Mouse (Mus musculus) bone marrow, adult 2 months (tissue): ENCODE measurements around the gene Map2k1. TPM values are rescaled to one million over a fixed set of nuclear protein-coding genes. Genes with fewer than 3 reads are reported as not detected.
"Not testable (repeated sequence)": the region's sequence is repeated elsewhere in the genome, so short reads cannot be mapped to it uniquely, and the experiment has no call there.

Source experiments
- H3K27ac ChIP-seq: fragments of 200-500 bp; 2 replicates; pipeline ENCODE4 v1.5.1; 2012; ENCODE audit warnings: low read depth, mild to moderate bottlenecking, control low read depth, inconsistent platforms, low read length; ENCODE audit not compliant: control insufficient read depth, poor library complexity, insufficient read depth
- H3K4me1 ChIP-seq: fragments of 200-500 bp; 2 replicates; pipeline ENCODE4 v1.6.1; 2011; ENCODE audit warnings: low read length; ENCODE audit not compliant: control insufficient read depth, insufficient read depth
- H3K4me3 ChIP-seq: fragments of 200-500 bp; replicated peaks from 2 replicates; pipeline ENCODE3; 2011; ENCODE audit warnings: mild to moderate bottlenecking, low read depth, low read length, control low read depth; ENCODE audit not compliant: control insufficient read depth
- CTCF ChIP-seq: fragments of 200-500 bp; IDR thresholded peaks from 2 replicates; pipeline ENCODE4 v1.5.1; 2011; ENCODE audit warnings: low read length, control low read depth; ENCODE audit not compliant: control insufficient read depth, insufficient read depth
- POLR2A ChIP-seq: fragments of 200-500 bp; IDR thresholded peaks from 2 replicates; pipeline ENCODE4 v1.6.1; 2011; ENCODE audit warnings: low read depth, mild to moderate bottlenecking, control low read depth, low read length, borderline replicate concordance; ENCODE audit not compliant: control insufficient read depth
- WGBS: fragments of 180-500 bp; shearing (Covaris S2); methylation state at CpG from one replicate; pipeline ENCODE4 v1.1.7; 2018; 5-methylcytosine and 5-hydroxymethylcytosine counted together
- polyA plus RNA-seq: library from polyadenylated mRNA; stranded (reverse); fragments of >200 nt; gene quantifications from 2 replicates; pipeline ENCODE4 v1.2.4, GENCODE M21; 2011; ENCODE audit warnings: low replicate concordance; ENCODE audit not compliant: missing spikeins, insufficient read depth, insufficient read length

Map2k1 gene
- polyA plus RNA-seq, 1 experiment: 22.2 TPM

DNA sequence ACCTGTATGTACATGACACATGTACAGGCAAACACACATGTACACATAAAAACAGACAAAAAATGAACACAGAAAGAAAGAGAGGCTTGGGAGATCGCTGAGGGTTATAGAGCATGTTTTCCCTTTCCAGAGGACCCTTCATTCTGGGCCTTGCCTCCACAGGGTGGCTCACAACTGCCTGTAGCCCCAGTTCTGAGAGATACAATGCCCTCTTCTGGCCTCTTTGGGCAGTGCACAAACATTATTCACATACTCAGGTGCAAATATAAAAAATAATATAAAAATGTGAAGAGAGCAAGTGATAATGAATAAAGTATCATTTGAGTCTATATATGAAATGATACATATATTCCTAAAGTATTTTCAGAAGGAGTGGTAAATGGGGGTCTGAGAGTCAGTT, 21.5 kb upstream of the Map2k1 start:
- TF ChIP-seq POLR2A (no peak), CTCF (0 out of 2 replicates have a peak, but pooled peaks have one; percentile 19)
- Histone ChIP-seq H3K27ac (no peak overlapping the region), H3K4me3 (no peak overlapping the region), H3K4me1 (peaks cover 2% of the 10 kb centered on the region; the same call in 1 of the 2 replicates)
- 67% methylated on average over 1 of the region's 1 CpGs for WGBS

DNA sequence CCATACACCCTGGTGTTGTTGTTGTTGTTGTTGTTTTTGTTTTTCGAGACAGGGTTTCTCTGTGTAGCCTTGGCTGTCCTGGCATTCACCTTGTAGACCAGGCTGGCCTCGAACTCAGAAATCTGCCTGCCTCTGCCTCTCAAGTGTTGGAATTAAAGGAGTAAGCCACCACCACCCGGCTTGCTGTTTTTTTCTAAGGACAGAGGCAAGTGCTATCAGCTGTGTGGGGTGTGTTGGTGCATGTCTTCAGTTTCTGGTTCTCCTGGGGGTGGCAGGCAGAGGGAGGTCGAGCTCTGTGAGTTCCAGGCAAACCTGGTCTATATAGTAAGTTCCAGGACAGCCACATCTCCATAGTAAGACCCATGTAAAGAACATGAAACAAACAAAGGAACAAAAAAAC, 20.9 kb upstream of the Map2k1 start:
- Histone ChIP-seq H3K4me1 (peaks cover 2% of the 10 kb centered on the region; the same call in 1 of the 2 replicates), H3K4me3 (no peak overlapping the region), H3K27ac (no peak overlapping the region)
- TF ChIP-seq POLR2A (no peak), CTCF (no peak)
- WGBS: 72% methylated on average over 4 of the region's 4 CpGs

DNA sequence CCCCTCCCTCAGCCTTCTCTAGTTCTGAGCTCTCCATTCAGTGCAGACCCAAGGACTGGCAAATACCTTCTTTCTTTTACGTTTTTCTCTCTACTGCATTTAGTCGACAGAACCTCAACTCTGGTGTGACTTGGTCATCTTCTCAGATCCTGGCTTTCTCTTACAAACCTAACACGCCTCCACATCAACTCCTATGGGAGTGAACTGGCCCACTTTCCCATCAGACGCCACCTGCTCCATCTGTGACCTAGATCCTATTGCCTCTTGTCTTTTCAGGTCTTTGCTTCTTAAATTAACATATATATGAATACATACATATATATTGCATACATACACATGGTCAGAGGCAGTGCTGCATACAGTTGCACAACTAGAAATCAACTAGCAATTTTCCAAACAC, 20.3 kb upstream of the Map2k1 start:
- peaks cover 2% of the 10 kb centered on the region; the same call in 1 of the 2 replicates for H3K4me1 ChIP-seq
- H3K4me3 ChIP-seq: no peak overlapping the region
- 75% methylated on average over 4 of the region's 4 CpGs for WGBS
- TF ChIP-seq POLR2A (no peak), CTCF (no peak)
- no peak overlapping the region for H3K27ac ChIP-seq

DNA sequence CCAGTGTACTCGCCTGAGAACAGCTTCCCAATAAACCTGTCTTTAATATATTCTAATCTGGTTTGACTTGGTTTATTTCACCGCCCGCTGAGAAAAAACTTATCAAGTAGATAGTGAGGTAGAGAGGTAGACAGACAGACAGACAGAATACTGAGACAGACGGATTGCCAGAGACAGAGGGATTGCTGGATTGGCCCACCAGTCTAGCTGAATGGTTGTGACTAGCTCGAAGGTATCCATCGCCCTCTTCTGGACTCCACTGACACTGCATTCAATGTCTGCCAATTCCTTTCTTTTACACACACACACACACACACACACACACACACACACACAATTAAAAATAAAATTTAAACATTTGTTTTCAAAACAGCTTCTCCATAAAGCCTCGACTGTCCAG, 19.2 kb upstream of the Map2k1 start:
- TF ChIP-seq CTCF (peak; percentile 68), POLR2A (no peak)
- 48% methylated on average over 7 of the region's 7 CpGs for WGBS
- Histone ChIP-seq H3K4me3 (no peak overlapping the region), H3K27ac (no peak overlapping the region), H3K4me1 (peaks cover 2% of the 10 kb centered on the region; the same call in 1 of the 2 replicates)

DNA sequence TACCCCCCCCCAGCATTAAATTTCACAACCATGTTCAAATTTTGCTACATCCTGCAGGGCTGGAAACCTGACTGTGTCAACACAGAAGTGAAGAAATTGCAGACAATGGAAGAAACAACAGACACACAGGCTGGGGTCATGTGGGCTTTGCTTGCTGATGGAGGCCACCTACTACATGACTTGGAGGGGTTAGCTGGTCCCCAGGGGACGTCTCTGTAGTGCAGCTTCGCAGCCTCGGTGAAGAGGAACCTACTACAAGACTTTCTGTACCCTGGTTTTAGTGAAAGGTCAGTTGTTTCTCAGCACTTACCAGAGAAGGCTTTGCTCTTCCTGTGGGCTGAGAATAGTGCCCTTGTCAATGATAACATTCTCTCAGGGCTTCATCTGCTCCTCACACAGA, 17.8 kb upstream of the Map2k1 start:
- Histone ChIP-seq H3K4me1 (peaks cover 2% of the 10 kb centered on the region; the same call in 1 of the 2 replicates), H3K27ac (no peak overlapping the region), H3K4me3 (no peak overlapping the region)
- 22% methylated on average over 3 of the region's 3 CpGs for WGBS
- TF ChIP-seq CTCF: no peak
- no peak for TF ChIP-seq POLR2A

DNA sequence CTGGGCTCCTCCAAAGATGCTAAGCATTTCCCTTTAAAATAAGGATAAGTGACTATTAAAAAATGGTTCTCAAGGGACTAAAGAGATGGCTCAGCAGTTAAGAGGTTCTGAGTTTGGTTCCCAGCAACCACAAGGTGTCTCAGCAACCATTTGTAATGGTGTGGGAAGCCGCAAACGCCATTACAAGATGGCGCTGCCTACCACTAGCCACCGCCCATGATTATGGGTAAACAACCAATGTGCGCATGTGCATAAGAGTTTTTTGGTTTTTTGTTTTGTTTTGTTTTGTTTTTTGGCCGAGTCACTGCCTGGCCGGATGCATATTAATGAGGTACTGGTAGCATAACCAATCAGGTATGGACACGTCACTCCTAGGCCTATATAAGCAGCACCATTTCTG, 15.4 kb upstream of the Map2k1 start:
- not testable (repeated sequence) for H3K27ac ChIP-seq, H3K4me1 ChIP-seq, H3K4me3 ChIP-seq
- WGBS: 91% methylated on average over 8 of the region's 8 CpGs

DNA sequence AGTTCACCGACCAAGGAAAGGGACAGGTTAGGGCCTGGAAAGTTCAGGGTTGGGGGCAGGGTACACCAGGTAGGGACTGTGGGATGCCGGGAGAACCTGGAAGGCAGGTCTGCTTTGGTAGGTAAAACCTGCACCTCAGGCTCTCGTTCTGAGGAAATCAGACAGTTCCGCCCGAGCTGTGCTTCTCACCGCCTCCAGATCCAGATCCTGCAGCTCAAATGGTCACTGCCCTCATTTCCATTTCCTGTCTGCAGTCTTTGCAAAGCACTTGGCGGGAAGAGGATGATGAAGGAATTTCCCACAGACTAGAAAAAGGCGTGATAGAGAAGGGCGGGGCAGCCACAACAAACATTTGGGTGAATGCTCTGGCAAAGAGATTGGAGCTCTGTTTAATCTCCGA, 14.8 kb upstream of the Map2k1 start:
- Histone ChIP-seq H3K4me3 (no peak overlapping the region), H3K4me1 (peaks cover 2% of the 10 kb centered on the region; the same call in 1 of the 2 replicates)
- 71% methylated on average over 10 of the region's 10 CpGs for WGBS

DNA sequence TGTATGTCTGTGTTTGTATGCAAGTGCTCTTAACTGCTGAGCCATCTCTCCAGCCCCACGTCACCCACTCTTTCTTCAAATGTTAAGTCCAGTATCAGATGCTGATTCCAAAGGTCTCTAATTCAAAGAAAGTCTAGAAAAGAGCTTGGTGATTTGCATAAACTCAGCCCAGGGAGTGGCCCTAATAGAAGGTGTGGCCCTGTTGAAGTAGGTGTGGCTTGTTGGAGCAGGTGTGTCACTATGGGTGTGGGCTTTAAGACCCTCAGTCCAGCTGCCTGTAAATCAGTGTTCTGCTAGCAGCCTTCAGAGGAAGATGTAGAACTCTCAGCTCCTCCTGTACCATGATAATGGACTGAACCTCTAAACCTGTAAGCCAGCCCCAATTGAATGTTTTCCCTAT, 13.8 kb upstream of the Map2k1 start:
- no peak for TF ChIP-seq POLR2A
- TF ChIP-seq CTCF: no peak
- Histone ChIP-seq H3K27ac (no peak overlapping the region), H3K4me1 (peaks cover 2% of the 10 kb centered on the region; the same call in 1 of the 2 replicates), H3K4me3 (no peak overlapping the region)
- WGBS: 79% methylated on average over 1 of the region's 1 CpGs

More for the DNA sequence above, 14.8 kb upstream of the Map2k1 start:
- H3K27ac ChIP-seq: no peak overlapping the region
- TF ChIP-seq CTCF: no peak
- TF ChIP-seq POLR2A: no peak

DNA sequence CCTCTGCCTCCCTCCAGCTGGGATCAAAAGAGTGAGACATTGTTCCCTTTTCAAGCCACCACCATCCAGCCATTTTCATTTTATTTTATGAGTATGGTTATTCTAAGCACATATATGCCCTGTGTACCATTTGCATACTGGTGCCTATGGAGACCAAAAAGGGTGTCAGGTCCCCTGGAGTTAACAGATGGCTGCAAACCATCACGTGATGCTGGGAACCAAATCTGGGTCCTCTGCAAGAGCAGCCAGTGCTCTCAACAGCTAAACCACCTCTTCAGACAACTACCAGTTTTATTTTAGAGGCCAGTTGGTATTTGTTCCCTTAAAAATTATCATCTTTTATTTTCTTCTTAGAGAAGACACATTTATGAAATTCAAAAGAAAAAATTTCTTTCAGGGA, 11.4 kb upstream of the Map2k1 start:
- no peaks in the 10 kb centered on the region for H3K4me1 ChIP-seq
- 58% methylated on average over 1 of the region's 1 CpGs for WGBS
- no peak overlapping the region for H3K4me3 ChIP-seq
- TF ChIP-seq CTCF (no peak), POLR2A (no peak)
- no peak overlapping the region for H3K27ac ChIP-seq

DNA sequence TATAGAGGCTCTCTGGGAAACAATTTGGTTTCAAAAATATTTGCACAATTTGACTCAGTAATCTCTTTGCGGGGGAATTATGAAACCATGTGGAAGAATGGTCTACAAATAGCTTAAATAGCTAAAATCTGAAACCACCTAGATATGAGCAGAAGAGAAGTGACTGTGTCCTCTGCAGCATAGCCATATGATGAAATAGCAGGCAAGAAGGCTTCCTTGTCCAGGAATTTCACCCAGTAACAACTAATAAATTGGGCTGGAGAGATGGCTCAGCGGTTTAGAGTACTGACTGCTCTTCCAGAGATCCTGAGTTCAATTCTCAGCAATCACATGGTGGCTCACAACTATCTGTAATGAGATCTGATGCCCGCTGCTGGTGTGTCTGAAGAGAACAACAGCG, 7.6 kb upstream of the Map2k1 start:
- WGBS: 71% methylated on average over 4 of the region's 4 CpGs
- no peak for TF ChIP-seq POLR2A
- TF ChIP-seq CTCF: no peak
- H3K4me1 ChIP-seq: no peaks in the 10 kb centered on the region
- no peak overlapping the region for H3K4me3 ChIP-seq
- H3K27ac ChIP-seq: no peak overlapping the region
